Mouse (Mus musculus) gastrocnemius, postnatal 4 days (tissue): ENCODE data around the gene Gm5157. TPM values are rescaled to one million over a fixed set of nuclear protein-coding genes. Genes with fewer than 3 reads are reported as not detected.
"Not testable (repeated sequence)": the region's sequence is repeated elsewhere in the genome, so short reads cannot be mapped to it uniquely, and the experiment has no call there.

Experiments used
- DNase-seq, 2 experiments: peaks; one replicate each; pipeline ENCODE4 v3.0.0; 2021 to 2022; ENCODE audit warnings: low spot score in 2 of 2, mixed read lengths in 2 of 2
- long read RNA-seq, 2 experiments: library from polyadenylated mRNA; stranded (forward); transcript quantifications; one replicate each; pipeline ENCODE4 v2.0.0; 2021
- total RNA-seq, 2 experiments: library from RNA; stranded (reverse); gene quantifications; 2 replicates each; pipeline ENCODE4 v1.2.3; 2021

Gene Gm5157
- total RNA-seq, result not detected
- long read RNA-seq, experiment 1, result 0 reads
- long read RNA-seq, experiment 2, result 0 reads

GRCm38 (mm10) chr7:21190323-21190722 lies at the start of gene Gm5157:
Gene Gm5157 (minus strand): TSS chr7:21190423.
- DNase-seq, result not testable (repeated sequence)

GRCm38 (mm10) chr7:21161885-21162284 lies 28.3 kb downstream of the Gm5157 start, which contains the start of gene Vmn1r123:
Gene Vmn1r123 (plus strand): TSS chr7:21162185.
- not testable (repeated sequence) for DNase-seq

Other genes starting within 250 kb of the Gm5157 start
- not detected for gene Vmn1r119, start 178.0 kb downstream of the Gm5157 start, total RNA-seq
- gene Vmn1r120, start 136.6 kb downstream of the Gm5157 start, total RNA-seq, result not detected
- gene Vmn1r121, start 91.9 kb downstream of the Gm5157 start, total RNA-seq, result not detected
- not detected for gene Vmn1r122, start 56.3 kb downstream of the Gm5157 start, total RNA-seq
- gene Vmn1r123, start 28.2 kb downstream of the Gm5157 start, total RNA-seq, result not detected
- gene Vmn1r124, start 70.2 kb upstream of the Gm5157 start, total RNA-seq, result not detected
- gene Vmn1r125, start 81.8 kb upstream of the Gm5157 start, total RNA-seq, result not detected
- gene Vmn1r126, start 111.0 kb upstream of the Gm5157 start, total RNA-seq, result not detected
- gene Vmn1r127, start 129.4 kb upstream of the Gm5157 start, total RNA-seq, result not detected
- gene Vmn1r128, start 158.9 kb upstream of the Gm5157 start, total RNA-seq, result not detected
- not detected for gene Vmn1r129, start 170.9 kb upstream of the Gm5157 start, total RNA-seq
- not detected for gene Gm6882, start 242.3 kb upstream of the Gm5157 start, total RNA-seq